Mouse (Mus musculus): Measurements from ENCODE around the gene N4bp2l1.
"Not testable (repeated sequence)": the region's sequence is repeated elsewhere in the genome, so short reads cannot be mapped to it uniquely, and the experiment has no call there.

The N4bp2l1 gene

DNA sequence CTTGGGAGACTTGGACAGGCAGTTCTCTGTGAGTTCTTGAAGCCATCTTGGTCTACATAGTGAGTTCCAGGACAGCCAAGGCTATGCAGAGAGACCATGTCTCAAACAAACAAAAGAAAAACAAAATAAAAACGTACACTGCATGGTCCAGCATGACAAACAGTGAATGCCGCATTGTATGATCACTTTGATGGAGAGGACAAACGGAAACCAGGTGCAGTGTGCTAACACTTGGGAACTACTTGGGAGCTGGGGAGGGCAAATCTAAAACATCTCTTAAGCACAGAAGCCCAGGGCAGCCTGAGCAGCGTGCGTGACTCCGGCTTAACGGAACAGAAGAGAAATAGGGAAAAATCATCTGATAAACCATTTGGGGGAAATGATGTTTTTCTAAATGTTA lies at the start of gene N4bp2l1:
N4bp2l1 (minus strand) TSS at position 101 of the 400 bp plus-strand sequence.
- no peak for DNase-seq (ENCODE audit: low read depth, low spot score)

DNA sequence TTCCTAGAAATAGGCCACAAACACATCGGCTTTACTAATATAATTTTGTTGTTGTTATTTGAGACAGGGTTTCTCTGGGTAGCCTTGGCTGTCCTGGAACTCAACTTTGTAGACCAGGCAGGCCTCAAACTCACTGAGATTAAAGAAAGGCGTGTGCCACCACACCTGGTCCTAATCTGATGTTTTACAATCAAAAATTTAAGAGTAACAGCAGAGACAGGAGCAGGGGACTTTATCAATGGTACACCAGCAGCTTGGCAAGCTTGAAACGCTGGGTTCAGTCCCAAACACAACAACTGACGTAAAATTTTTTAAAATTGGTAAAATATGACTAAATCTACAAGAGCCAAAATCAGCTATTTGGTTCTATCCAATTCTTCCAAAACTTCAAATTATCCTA lies 47.9 kb upstream of the N4bp2l1 start:
- DNase-seq (ENCODE audit: low read depth, low spot score), result no peak

DNA sequence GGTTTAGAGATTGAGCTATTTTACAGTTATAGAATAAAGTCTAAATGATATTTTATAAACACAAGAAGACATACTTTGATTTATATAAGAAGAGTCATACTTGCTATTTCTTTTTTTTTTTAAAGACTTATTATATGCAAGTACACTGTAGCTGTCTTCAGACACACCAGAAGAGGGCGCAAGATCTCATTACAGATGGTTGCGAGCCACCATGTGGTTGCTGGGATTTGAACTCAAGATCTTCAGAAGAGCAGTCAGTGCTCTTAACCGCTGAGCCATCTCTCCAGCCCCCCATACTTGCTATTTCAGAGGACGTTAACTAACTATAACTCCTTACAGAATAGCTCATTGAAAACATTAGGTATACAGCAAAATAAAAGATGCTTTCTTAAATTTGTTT lies 46.4 kb upstream of the N4bp2l1 start:
- DNase-seq (ENCODE audit: low read depth, low spot score), result not testable (repeated sequence)

DNA sequence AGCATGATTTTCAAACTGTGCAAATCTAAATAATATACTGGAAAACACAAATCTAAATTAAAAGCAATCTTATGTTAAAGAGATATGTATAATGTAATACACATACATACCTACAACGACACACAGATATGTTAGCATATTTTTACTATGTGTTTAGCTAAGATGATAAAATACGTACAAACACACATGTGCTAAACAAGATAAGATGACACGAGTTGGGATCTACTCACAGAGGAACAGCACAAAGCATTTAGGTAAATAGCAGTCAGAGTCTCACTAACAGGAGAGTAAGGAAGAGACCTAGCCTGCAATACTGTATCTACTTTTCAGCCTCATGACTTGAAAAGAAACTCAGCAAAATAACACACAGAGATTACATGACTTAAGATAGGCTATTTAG lies 44.5 kb upstream of the N4bp2l1 start:
- DNase-seq (ENCODE audit: low read depth, low spot score), result no peak

DNA sequence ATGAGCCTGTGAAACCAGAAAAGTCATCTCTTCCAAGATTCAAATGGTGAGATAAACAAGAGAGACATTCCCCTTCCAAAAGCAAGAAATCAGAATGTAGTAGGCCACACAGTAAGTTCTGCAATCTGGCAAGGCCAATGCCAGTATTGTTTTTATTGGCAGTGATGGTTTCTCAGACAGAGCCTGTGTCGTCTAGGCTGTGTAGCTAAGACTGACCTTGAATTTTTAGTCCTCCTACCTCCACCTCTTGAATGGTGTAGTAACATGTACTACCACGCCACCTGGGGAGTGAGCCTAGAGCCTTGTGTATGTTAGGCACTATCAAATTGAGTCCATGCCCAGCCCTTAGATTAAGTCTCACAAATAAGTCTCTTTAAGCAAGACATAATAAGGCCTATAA lies 32.7 kb upstream of the N4bp2l1 start:
- no peak for DNase-seq (ENCODE audit: low read depth, low spot score)

DNA sequence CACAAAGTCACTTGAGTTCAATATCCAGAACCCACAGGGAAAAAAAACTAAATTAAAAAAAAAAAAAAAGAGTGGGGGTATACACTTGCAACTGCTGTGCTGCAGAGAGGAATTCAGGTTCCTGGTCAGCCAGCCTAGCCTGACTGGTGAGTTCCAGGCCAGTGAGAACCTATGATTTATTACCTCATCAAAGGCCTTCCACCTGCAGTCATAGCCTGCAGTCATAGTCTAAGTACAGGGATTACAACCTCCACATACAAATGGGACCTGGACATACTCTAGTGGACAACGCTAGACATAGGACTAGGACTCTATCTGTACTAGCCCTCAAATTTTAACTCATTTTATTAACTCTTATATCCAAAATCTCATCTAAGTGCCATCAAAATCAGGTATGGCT lies 32.3 kb upstream of the N4bp2l1 start:
- DNase-seq (ENCODE audit: low read depth, low spot score), result no peak

DNA sequence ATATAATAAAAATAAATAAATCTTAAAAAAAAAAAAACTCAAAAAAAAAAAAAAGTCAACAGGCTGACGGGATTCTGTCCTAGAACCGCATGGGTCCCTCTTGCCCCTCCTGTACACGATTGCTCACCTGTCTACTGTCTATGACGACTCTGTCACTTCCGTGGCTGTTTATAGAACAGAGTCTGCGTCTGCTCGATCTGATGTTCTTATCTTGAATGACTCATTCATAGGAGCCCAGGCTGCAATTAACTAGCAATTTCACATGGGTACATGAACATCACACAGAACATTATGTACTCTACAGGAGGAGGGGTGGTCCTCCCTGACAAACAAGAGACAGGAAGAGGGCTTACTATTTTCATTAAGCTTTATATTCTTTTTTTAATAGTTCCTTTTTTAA lies 28.5 kb upstream of the N4bp2l1 start:
- DNase-seq (ENCODE audit: low read depth, low spot score), result no peak

DNA sequence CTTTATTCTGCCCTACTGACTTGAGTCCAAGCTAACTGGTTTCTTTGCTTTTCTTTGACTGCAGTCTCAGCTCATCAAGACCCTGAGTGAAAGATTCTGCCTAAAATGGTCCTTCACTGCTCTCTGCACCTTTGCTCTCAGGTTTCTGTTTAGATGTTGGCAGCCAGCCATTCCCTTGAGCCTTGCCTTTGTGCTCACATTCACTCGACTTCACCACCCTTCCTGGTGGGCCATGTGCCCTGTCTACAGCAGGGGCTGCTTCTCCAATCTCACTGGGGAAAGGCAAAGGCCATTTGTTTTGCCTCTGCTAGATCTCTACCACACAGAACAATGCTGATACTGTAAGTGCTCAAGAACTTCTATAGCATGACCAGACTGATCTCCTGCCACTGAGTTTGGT lies 25.8 kb upstream of the N4bp2l1 start:
- no peak for DNase-seq (ENCODE audit: low read depth, low spot score)

DNA sequence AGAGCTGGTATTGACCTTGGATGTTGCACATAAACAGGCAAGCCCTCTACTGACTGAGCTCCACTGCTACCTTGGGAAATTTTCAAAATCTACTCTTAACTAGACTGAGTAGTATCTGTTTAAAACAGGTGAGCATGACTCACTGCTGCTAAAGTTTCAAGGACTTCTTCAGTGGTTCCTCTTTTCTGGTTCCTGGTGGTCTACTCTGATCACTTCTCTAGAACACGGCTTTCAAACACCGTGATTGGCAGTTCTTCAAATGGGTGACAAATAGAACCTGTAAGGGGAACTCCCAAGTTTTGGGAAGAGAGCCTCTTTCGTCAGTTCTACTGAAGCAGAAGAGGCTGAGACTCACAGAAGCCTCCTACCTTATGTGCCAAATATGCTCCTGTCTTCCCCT lies 24.6 kb upstream of the N4bp2l1 start:
- no peak for DNase-seq (ENCODE audit: low read depth, low spot score)

DNA sequence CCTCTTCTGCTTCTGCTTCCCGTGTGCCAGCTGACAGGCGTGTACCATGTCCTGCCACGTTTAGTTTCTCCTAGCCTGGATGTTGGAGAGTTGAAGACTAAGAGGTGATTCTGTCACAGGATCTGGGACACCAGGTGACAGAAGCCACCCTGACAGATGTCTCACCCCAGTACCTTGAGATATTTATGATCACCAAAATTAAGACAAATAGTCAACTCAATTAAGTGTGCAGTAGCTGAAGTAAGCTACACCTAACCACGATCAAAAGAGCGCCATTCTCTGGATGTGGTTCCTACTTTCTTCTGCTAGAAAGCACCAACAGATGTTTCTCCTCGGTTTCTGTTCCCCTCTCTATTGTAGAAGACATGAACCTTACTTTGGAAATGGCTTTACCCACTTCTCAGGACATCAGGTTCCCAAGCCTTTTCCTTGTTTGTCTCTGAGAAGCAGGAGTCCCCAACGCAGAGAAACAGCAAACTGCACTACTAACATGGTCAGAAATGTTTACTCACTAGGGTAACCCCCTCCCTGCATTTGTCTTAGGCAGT lies 23.7 kb upstream of the N4bp2l1 start:
- no peak for DNase-seq (ENCODE audit: low read depth, low spot score)

DNA sequence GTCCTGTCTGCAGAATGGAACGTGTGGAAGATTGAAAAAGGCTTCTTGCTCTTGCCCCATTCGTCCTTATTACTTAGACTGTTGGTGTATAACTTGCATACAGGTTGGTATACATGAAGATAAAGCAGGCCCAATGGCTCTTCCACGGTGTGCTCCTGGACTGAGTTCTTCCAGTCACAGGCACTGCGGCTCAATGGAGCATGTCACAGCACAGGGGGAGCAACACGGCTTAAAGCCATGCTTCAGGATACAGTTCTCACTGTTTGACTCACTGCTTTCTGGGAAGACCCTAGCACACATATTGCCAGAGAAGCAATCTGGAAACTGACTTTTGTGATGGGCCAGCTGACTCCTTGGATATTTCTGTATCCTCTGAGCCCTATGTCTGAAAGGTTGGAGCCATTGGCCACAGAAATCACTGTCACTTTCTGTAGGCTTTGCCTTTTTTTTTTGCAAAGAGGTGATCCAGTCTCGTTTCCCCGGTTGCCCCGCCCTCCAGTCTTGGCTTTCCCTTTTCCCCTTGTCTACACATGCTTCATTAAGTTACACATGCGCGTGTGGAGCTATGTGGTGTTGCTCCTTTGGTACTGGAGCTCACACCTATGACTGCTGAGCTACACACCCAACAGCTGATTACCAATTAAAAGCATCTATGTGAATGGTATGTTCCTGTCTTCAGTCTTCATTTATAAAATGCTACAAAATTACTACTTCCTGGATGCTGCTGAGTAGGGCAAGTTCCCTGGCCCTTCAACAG lies 21.8 kb upstream of the N4bp2l1 start:
- DNase-seq (ENCODE audit: low read depth, low spot score), result no peak

DNA sequence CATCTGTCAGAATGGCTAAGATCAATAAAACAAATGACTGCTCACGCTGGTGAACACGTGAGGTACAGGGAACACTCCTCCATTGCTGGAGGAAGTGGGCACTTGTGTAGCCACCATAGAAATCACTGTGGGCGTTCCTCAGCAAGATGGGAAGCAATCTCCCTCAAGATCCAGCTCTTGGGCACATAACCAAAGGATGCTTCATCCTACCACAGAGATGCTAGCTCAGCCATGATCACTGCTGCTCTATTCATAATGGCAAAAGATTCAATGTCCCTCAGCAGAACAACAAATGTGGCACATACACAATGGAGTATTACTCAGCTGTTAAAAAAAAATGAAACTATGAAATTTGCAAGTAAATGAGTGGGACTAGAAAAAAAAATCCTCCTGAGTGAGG lies 19.7 kb upstream of the N4bp2l1 start:
- no peak for DNase-seq (ENCODE audit: low read depth, low spot score)

DNA sequence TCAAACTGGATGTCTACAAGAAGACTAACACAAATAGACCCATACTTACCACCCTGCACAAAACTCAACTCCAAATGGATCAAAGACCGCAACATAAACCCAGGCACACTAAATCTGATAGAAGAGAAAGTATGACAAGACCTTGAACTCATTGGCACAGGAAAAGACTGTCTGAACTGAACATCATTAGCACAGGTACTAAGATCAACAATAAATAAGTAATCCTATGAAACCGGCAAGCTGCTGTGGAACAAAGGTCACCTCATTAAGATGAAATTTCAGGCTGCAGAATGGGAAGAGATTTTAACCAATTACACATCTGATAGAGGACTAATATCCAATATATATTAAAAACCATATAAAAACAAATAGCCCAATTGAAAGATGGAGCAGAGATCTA lies 19.2 kb upstream of the N4bp2l1 start:
- DNase-seq (ENCODE audit: low read depth, low spot score), result no peak

DNA sequence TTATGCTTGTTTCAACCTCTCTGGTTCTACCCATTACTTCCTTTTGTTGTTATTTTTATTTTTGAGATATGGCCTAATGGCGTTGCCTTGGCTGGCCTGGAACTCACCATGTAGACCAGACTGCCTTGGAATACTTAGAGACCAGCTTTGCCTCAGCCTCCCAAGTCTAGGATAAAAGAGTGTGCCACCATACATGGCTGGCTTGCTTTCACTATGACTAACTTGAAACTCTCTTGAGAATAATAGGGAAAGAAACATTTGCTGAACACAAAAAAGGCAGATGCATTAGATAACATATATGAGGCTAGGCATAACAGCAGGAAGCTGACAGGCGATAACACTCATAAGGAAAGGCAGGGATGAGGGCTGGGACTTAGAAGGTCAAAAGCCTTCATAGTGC lies 17.1 kb upstream of the N4bp2l1 start:
- DNase-seq (ENCODE audit: low read depth, low spot score), result no peak

DNA sequence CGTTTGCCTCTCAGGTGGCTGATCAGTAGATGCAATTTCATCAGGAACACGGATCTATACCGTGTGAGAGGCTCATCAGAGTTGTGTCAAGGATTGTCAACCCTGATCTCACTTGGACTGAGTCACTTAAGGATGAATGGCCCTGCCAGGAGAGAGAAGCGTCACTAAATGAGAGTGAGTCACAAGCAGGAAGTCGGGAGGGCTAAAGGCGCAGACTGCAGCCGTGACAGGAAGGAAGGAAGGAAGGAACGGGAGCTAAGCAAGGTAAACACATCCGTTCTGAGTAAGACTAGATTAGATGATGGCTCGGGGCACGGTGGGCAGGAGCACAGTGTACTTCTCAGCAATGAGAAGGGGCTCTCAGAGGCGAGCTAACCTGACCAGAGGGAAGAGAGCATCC lies 14.7 kb upstream of the N4bp2l1 start:
- no peak for DNase-seq (ENCODE audit: low read depth, low spot score)

DNA sequence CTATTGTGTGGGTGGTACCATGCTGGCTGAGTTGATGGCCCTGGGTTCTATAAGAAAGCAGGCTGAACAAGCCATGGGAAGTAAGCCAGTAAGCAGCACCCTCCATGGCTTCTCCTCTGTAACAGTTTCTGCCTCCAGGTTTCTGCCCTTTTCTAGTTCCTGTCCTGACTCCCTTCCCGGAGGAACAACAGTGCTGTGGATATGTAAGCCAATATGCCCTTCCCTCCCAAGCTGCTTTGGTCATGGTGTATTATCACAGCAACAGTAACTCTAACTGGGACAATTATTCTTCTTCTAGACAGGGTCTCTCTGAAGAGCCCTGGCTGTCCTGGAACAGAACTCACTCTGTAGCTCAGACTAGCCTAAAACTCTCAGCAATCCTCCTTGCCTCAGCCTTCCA lies 14.1 kb upstream of the N4bp2l1 start:
- no peak for DNase-seq (ENCODE audit: low read depth, low spot score)

DNA sequence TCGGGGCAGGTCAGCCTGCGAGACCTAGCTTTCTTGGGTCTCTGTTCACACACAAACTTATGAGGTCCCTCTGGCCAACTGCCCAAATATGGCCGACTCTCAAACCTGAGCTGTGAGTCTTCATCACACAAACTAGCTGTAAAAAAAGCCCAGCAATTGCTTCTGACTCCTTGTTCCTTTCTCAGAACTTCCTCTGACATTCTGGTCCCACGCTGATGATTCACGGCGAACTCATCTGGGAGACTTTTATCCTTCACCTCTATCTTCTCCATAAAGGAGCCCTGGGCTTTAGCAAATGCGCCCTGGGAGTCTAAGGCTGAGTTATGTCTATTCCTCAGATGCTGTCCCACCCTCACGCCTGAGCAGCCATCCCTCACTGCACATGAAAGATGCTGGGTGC lies 10.6 kb upstream of the N4bp2l1 start:
- no peak for DNase-seq (ENCODE audit: low read depth, low spot score)

DNA sequence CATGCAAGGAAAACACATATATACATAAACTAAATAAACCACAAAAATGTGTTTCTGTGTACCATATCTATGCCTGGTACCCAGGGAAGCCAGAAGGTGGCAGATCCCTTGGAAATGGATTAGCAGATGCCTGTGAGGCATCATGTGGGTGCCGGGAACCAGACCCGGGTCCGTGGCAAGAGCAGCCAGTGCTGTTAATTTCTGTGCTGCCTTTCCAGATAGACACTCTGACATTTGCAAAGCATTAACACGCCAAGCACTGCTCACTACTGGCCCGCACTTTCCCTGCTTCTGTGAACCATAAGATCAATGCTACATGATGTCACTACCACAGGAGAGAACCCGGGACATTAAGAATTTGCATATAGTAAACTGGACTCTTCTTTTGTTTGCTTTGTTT lies 9.1 kb upstream of the N4bp2l1 start:
- no peak for DNase-seq (ENCODE audit: low read depth, low spot score)

DNA sequence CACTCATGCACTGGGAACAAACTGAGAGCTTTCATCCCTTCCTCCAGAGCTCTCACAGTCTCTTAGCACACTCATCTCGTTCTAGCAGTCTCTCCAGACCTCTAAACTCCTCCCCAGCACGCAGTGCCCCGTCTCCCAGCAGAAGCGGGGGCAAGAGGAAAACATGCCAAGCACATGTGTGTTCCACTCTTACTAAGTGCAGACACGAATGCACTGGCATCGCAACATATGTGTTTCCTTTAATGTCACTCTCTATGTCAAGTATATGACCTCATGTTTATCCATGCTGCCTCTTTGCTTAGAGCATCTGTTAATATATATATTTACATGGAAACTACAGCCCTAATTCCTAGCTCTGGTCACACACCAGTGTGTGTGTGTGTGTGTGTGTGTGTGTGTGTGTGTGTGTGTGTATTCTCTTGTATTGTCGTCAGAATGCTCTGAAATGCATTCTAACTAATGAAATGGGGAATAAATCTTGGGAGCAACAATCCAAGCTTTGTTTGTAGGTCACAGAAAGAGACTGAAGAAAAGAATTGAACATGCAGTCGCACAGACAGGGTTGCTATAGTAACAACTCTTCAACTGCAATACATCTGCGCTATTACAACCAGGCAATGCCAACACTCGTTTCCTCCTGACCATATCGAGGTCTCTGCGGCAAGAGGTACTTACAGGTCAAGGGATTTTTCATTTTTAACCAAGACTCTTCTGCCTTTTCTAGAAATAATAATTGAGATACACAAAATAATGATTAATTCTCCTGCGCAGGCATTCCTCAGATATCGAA lies 4.6 kb upstream of the N4bp2l1 start:
- DNase-seq (ENCODE audit: low read depth, low spot score), result no peak

DNA sequence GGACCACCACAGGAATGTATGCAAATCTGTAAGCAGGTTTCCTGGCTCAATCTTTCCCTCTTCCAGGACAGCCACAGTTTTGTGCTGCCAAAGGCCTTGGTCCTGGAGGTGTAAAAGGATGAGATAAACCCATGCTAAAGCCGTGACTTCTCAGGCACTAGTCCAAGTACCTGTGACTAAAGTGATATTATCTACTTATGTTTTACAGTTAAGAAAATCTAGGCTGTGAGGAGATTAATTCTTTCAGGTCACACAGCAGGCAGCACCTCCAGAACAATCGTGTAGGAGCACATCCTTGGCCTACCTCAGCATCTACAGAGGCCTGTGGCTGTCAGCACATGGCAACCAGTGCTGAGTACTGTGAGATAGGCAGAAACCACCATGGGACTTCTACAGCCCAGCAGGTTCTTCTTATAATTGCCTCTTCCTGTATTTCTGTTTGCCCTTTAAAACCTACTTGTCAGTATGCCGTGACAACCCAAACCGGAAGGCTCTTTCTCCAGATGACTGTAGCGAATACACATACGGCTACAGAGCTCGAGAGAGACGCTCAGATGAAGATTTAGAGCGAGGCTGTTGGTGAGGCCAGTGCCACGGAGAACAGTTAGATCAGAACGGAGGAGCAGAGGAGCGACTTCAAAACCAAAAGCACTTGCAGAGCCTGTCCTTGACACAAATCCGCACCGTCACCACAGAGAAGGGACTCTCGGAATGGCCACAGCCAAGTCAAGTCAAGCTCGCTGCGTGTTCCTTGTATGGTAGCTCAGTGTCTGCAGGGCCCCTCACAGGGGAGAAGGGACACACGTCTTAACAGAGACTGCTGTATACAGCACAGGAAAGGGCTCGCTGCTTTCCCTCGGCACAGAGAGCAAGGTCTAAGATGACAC lies 3.8 kb upstream of the N4bp2l1 start:
- no peak for DNase-seq (ENCODE audit: low read depth, low spot score)

DNA sequence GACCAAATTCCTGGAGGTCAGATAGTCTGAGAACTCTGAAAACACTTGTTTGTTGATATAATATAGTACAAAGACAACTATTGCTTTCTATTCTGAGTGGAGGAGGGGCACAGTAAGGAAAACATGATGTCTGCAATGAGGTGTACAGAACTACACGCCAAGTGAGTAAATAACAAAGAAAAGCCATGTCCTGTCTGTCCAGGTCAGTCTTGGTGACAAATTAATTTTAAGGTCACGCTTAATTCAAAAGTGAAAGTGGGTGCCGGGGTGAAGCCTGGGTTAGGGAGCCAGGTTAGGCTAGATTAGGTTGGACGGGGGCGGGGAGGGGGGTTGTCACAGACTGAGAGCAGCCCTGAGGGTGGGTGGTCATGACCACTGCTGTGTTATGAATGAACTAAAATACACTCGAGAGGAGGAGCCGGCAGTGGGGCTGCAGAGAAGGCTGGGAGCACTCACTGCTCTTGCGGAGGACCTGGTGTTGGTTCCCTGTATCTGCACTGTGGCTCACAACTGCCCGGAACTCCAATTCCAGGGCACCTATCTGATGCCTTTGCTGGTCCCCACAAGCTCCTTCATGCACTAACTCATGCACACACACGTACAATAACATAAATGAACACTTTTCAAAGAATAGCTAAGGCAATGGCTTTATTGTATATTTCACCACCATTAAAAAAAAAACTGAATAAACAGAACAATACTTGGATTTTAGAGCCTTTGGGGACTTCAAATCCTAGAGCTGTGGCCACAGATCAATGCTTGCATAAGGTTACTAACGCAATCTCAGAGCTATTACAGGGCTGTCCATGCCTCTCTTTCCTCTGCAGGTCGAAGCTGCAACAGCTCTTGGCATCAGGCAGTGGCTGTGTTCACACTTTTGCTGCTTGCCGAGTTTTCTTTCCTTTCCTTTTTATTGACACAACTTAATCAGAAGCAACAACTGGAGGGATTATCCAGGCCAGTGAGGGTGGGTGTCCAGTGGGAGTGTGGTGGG lies 2.6 kb upstream of the N4bp2l1 start:
- no peak for DNase-seq (ENCODE audit: low read depth, low spot score)
